Mouse (Mus musculus) hindbrain, embryonic 11.5 days (tissue): ENCODE results near the gene 1300017J02Rik. TPM values are rescaled to one million over a fixed set of nuclear protein-coding genes. Genes with fewer than 3 reads are reported as not detected.
"Not testable (repeated sequence)": the region's sequence is repeated elsewhere in the genome, so short reads cannot be mapped to it uniquely, and the experiment has no call there.

ENCODE experiments used
- ATAC-seq: fragments of 200-750 bp; cut with Nextera tagmentation; 2 replicates; pipeline ENCODE4 v1.8.0; 2017; ENCODE audit warnings: mild to moderate bottlenecking, moderate TSS enrichment, moderate library complexity; ENCODE audit not compliant: low FRiP score
- DNase-seq: peaks from one replicate; pipeline ENCODE4 v3.0.0-alpha.2; 2015; ENCODE audit warnings: low spot score
- H3K27ac ChIP-seq: fragments of 300-500 bp; sonication (generic); 2 replicates; pipeline ENCODE4 v1.5.1; 2014; ENCODE audit warnings: mild to moderate bottlenecking, low read depth, low read length
- H3K27me3 ChIP-seq: fragments of 300-500 bp; sonication (generic); 2 replicates; pipeline ENCODE4 v1.6.1; 2014; ENCODE audit warnings: mild to moderate bottlenecking, low read length, moderate library complexity, mixed read lengths; ENCODE audit not compliant: control insufficient read depth, insufficient read depth
- H3K36me3 ChIP-seq: fragments of 300-500 bp; sonication (generic); 2 replicates; pipeline ENCODE4 v1.6.1; 2014; ENCODE audit warnings: mild to moderate bottlenecking, low read length, moderate library complexity, mixed read lengths; ENCODE audit not compliant: control insufficient read depth, insufficient read depth
- H3K4me1 ChIP-seq: fragments of 300-500 bp; sonication (generic); replicated peaks from 2 replicates; pipeline ENCODE4 v1.6.1; 2014; ENCODE audit warnings: low read length, mixed read lengths; ENCODE audit not compliant: control insufficient read depth, insufficient read depth
- H3K4me2 ChIP-seq: fragments of 300-500 bp; sonication (generic); replicated peaks from 2 replicates; pipeline ENCODE4 v1.6.1; 2014; ENCODE audit warnings: mild to moderate bottlenecking, low read depth, low read length
- H3K4me3 ChIP-seq: fragments of 300-500 bp; sonication (generic); 2 replicates; pipeline ENCODE4 v1.5.1; 2014; ENCODE audit warnings: low read depth, low read length
- H3K9ac ChIP-seq: fragments of 300-500 bp; sonication (generic); 2 replicates; pipeline ENCODE4 v1.6.1; 2014; ENCODE audit warnings: low read depth, low read length
- H3K9me3 ChIP-seq: fragments of 300-500 bp; sonication (generic); 2 replicates; pipeline ENCODE4 v1.6.1; 2016; ENCODE audit warnings: low read length; ENCODE audit not compliant: control insufficient read depth
- WGBS: fragments of 180-500 bp; shearing (Covaris S2); extraction: QIAGEN DNeasy Blood & Tissue Kit; methylation state at CpG from one replicate; pipeline ENCODE4 v1.1.7; 2014; 5-methylcytosine and 5-hydroxymethylcytosine counted together
- polyA plus RNA-seq: library from polyadenylated mRNA; unstranded; fragments of >200 nt; fragmentation: Nextera tagmentation; extraction: Ambion mirVana; gene quantifications from 2 replicates; pipeline ENCODE4 v1.2.1, GENCODE M21; 2014

1300017J02Rik gene
- 1.5 and 4.5 TPM in 2 replicates for polyA plus RNA-seq

- ATAC-seq = peak; percentile 96
- Histone ChIP-seq H3K4me1 (0 out of 2 replicates have a peak, but pooled peaks cover 2% of the 10 kb centered on the region), H3K4me2 (peak within 1 kb of the TSS; percentile 70), H3K9ac (peak within 1 kb of the TSS; percentile 86), H3K27me3 (no peaks in the 10 kb centered on the region), H3K9me3 (no peaks in the 10 kb centered on the region), H3K36me3 (0 out of 2 replicates have a peak, but pooled peaks cover 9% of the 10 kb centered on the region), H3K27ac (peak within 1 kb of the TSS; percentile 80), H3K4me3 (peak within 1 kb of the TSS; percentile 93)
- under 1% methylated on average over 48 of the region's 49 CpGs for WGBS
- DNase-seq = peak; percentile 98
These were observed at the start of gene 1300017J02Rik, which contains the start of gene Topbp1 for GRCm38 (mm10) chr9:103304927-103305326. Gene 1300017J02Rik (minus strand): TSS chr9:103305082. Gene Topbp1 (plus strand): TSS chr9:103305215.

DNA sequence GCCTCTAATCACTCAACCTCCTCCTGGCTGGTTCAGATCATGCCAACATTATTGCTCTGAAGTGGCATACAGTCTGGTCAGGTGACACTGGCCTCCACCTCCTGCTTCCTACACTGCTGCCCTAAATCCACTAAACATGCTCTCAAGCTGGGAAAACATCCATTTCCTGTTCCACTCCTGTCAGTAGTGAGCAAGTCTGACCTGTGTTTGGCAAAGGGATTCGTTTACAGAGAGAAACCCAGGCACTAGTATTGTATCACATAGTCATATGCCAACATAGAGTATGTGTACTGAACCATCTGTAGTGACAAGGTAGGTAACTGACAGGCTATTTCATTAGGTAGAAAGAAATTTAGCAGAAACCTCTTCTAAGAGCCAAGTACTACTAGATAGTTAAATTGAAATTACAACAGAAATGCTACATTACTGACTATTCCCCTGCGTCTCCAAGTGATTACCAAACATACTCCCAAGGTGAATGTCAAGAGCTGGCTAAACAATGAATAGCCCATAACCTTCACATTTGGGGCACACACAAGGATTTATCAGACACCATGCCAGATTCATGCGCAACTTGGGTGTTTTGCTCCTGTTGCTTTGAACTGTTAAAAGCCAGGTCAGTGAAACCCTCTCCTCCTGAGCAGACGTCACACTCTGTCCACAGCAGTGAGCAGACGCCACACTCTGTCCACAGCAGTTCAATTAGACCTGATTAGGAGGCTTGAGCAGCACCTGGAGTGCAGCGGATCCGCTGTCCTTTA is 48.8 kb upstream of the 1300017J02Rik start:
- H3K27ac ChIP-seq, H3K4me2 ChIP-seq, H3K4me1 ChIP-seq, DNase-seq, H3K9ac ChIP-seq, ATAC-seq, H3K27me3 ChIP-seq, H3K4me3 ChIP-seq, H3K36me3 ChIP-seq, H3K9me3 ChIP-seq: not testable (repeated sequence)
- WGBS = 90% methylated on average over 7 of the region's 7 CpGs

GRCm38 (mm10) chr9:103348791-103349190 is 43.9 kb upstream of the 1300017J02Rik start:
- Histone ChIP-seq H3K4me1 (no peaks in the 10 kb centered on the region), H3K4me3 (no peak overlapping the region), H3K4me2 (no peak overlapping the region), H3K36me3 (peaks cover 2% of the 10 kb centered on the region; the same call in 1 of the 2 replicates), H3K9ac (no peak overlapping the region), H3K27ac (no peak overlapping the region), H3K9me3 (no peaks in the 10 kb centered on the region), H3K27me3 (no peaks in the 10 kb centered on the region)
- DNase-seq (no peak), ATAC-seq (no peak)

DNA sequence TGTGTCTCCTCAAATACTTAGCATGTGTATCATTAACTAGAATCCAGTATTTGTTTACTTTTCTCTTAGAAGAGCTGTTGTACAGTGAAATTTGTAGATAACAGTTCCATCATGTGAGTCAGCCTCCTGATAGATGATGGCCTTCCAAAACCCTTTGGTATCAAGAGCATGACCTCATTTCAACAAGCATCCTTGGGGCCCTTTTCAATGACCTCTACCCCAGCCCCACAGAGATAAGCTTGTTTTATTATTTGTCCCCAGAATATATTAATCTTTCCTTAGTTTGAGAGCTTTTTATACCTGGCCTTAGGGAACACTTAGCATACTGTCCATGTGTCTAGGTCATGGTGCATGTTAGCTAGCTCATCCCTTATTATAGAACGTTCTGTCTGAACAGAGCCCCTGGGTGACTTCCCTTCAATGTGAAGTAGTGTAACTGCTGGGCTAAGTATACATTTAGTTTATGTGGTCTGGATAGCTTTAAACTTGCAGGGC is 43.2 kb upstream of the 1300017J02Rik start:
- peaks cover 2% of the 10 kb centered on the region; the same call in 1 of the 2 replicates for H3K36me3 ChIP-seq
- no peaks in the 10 kb centered on the region for H3K9me3 ChIP-seq
- DNase-seq (no peak), ATAC-seq (no peak)
- H3K27me3 ChIP-seq = no peaks in the 10 kb centered on the region
- WGBS = 79% methylated on average over 1 of the region's 1 CpGs
- H3K4me1 ChIP-seq = no peaks in the 10 kb centered on the region
- no peak overlapping the region for H3K9ac ChIP-seq
- no peak overlapping the region for H3K4me3 ChIP-seq
- no peak overlapping the region for H3K27ac ChIP-seq
- no peak overlapping the region for H3K4me2 ChIP-seq

GRCm38 (mm10) chr9:103347045-103347444 is 42.2 kb upstream of the 1300017J02Rik start:
- Histone ChIP-seq H3K27me3 (no peaks in the 10 kb centered on the region), H3K9ac (no peak overlapping the region), H3K9me3 (no peaks in the 10 kb centered on the region), H3K4me1 (no peaks in the 10 kb centered on the region), H3K4me3 (no peak overlapping the region), H3K4me2 (no peak overlapping the region), H3K27ac (no peak overlapping the region), H3K36me3 (peaks cover 2% of the 10 kb centered on the region; the same call in 1 of the 2 replicates)
- DNase-seq (no peak), ATAC-seq (no peak)
- 94% methylated on average over 4 of the region's 4 CpGs for WGBS

- DNase-seq (no peak), ATAC-seq (no peak)
- H3K9ac ChIP-seq = no peak overlapping the region
- no peak overlapping the region for H3K4me2 ChIP-seq
- H3K9me3 ChIP-seq = no peaks in the 10 kb centered on the region
- H3K27me3 ChIP-seq = no peaks in the 10 kb centered on the region
- H3K36me3 ChIP-seq = peaks cover 14% of the 10 kb centered on the region
- no peak overlapping the region for H3K4me3 ChIP-seq
- no peak overlapping the region for H3K27ac ChIP-seq
- H3K4me1 ChIP-seq = no peaks in the 10 kb centered on the region
These were observed 32.0 kb upstream of the 1300017J02Rik start for GRCm38 (mm10) chr9:103336912-103337311.

DNA sequence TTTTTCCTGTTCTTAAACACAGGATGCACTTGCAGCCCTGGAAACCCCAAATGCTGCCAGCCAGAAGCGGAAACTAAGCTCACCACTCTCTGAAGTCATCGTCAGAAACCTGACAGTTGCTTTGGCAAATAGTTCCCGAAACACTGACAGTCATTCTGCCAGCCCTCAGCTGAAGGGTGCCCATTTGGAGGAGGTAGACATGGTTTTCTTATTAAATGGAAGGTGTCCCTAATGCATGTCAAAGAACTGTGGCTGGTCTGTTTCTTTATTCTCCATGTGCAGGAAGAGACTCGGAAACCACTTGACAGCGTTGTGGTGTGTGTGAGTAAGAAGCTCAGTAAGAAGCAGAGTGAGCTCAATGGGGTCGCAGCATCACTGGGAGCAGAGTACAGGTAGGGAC is 27.8 kb upstream of the 1300017J02Rik start:
- H3K9me3 ChIP-seq = no peaks in the 10 kb centered on the region
- H3K9ac ChIP-seq = no peak overlapping the region
- ATAC-seq = no peak
- 93% methylated on average over 6 of the region's 6 CpGs for WGBS
- H3K36me3 ChIP-seq = peaks cover 20% of the 10 kb centered on the region
- no peak for DNase-seq
- no peaks in the 10 kb centered on the region for H3K4me1 ChIP-seq
- no peak overlapping the region for H3K27ac ChIP-seq
- no peak overlapping the region for H3K4me2 ChIP-seq
- H3K27me3 ChIP-seq = no peaks in the 10 kb centered on the region
- H3K4me3 ChIP-seq = no peak overlapping the region

DNA sequence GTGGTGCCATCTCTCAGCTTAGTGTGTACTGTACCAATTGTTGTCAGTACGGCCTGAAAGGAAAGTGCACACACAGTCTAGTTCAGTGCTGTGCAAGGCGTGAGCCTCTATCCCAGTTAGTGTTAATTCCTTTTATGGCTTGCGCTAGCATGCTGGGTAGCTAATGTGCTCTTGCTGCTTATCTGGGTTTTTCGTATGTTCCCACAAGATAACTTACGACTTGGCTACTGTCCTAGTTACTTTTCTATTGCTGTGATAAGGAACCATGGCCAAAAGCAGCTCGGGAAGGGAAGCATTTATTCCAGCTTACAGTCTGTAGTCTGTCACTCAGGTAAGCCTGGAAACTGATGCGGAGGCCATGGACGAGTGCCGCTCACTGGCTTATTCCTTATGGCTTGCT is 21.6 kb upstream of the 1300017J02Rik start:
- H3K4me3 ChIP-seq = no peak overlapping the region
- no peak overlapping the region for H3K27ac ChIP-seq
- H3K27me3 ChIP-seq = no peaks in the 10 kb centered on the region
- no peaks in the 10 kb centered on the region for H3K9me3 ChIP-seq
- H3K9ac ChIP-seq = no peak overlapping the region
- WGBS = 89% methylated on average over 9 of the region's 9 CpGs
- H3K4me1 ChIP-seq = no peaks in the 10 kb centered on the region
- ATAC-seq (no peak), DNase-seq (no peak)
- no peak overlapping the region for H3K4me2 ChIP-seq
- H3K36me3 ChIP-seq = peaks cover 8% of the 10 kb centered on the region; the same call in 1 of the 2 replicates

GRCm38 (mm10) chr9:103324678-103325077 is 19.8 kb upstream of the 1300017J02Rik start:
- Histone ChIP-seq H3K9ac (no peak overlapping the region), H3K4me1 (no peaks in the 10 kb centered on the region), H3K4me2 (no peak overlapping the region), H3K27ac (no peak overlapping the region), H3K36me3 (peaks cover 6% of the 10 kb centered on the region; the same call in 1 of the 2 replicates), H3K4me3 (no peak overlapping the region), H3K27me3 (no peaks in the 10 kb centered on the region), H3K9me3 (no peaks in the 10 kb centered on the region)
- DNase-seq (no peak), ATAC-seq (no peak)
- WGBS = 92% methylated on average over 1 of the region's 2 CpGs
